Mouse (Mus musculus): Measurements from ENCODE around the gene A730071L15Rik. TPM values are rescaled to one million over a fixed set of nuclear protein-coding genes. Genes with fewer than 3 reads are reported as not detected.
A peak's percentile ranks its signal among the peaks of the same experiment; 100 is the strongest.

A730071L15Rik gene
- polyA plus RNA-seq, 2 experiments: 0.30 to 0.48 TPM

- WGBS: 73% methylated on average over 7 of the region's 7 CpGs
- ATAC-seq (ENCODE audit: low FRiP score, low read depth): no peak
- peaks cover 11% of the 10 kb centered on the region for H3K4me1 ChIP-seq (ENCODE audit: control insufficient read depth, insufficient read depth, low read length)
- TF ChIP-seq POLR2A (IDR thresholded peaks at IDR 0.05; ENCODE audit: borderline replicate concordance, extremely low read depth, insufficient read depth, insufficient read length): no peak
- no peak overlapping the region for H3K4me3 ChIP-seq (replicated peaks; ENCODE audit: low read length)
- no peaks in the 10 kb centered on the region for H3K9me3 ChIP-seq (ENCODE audit: control insufficient read depth, low read length)
- H3K27ac ChIP-seq (replicated peaks; ENCODE audit: low read depth, low read length): no peak overlapping the region
- no peak overlapping the region for H3K4me2 ChIP-seq (replicated peaks; ENCODE audit: low read depth, low read length, severe bottlenecking)
- no peak for DNase-seq (ENCODE audit: low spot score)
- no peaks in the 10 kb centered on the region for H3K36me3 ChIP-seq (ENCODE audit: control insufficient read depth, insufficient read depth, low read length)
- no peak overlapping the region for H3K9ac ChIP-seq (ENCODE audit: low read depth, low read length, severe bottlenecking)
- H3K27me3 ChIP-seq (ENCODE audit: control insufficient read depth, insufficient read depth, low read length): no peaks in the 10 kb centered on the region
Measured at GRCm38 (mm10) chr11:6174719-6175118, 25.1 kb upstream of the A730071L15Rik start.

DNA sequence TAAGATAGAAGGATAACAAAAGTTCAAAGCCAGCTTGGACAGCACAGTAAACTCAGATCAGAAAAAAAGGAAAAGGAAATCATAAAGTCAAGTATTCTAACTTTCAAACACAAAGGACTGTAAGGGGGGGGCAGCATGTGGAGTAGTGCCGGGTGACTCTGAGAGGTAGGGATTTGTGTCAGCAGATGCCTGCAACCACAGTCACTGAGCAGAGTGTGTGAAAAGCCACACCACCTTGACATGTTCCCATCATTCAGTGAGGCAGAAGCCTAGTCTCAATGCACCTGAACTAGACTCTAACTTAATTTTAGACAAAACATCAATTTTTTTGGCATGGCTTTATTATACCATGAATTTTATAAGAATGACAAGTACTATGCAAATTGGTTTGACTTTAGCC, 24.3 kb upstream of the A730071L15Rik start:
- Histone ChIP-seq H3K9ac (ENCODE audit: low read depth, low read length, severe bottlenecking) (no peak overlapping the region), H3K4me3 (replicated peaks; ENCODE audit: low read length) (no peak overlapping the region), H3K27me3 (ENCODE audit: control insufficient read depth, insufficient read depth, low read length) (no peaks in the 10 kb centered on the region), H3K4me1 (ENCODE audit: control insufficient read depth, insufficient read depth, low read length) (peaks cover 11% of the 10 kb centered on the region), H3K9me3 (ENCODE audit: control insufficient read depth, low read length) (no peaks in the 10 kb centered on the region), H3K4me2 (replicated peaks; ENCODE audit: low read depth, low read length, severe bottlenecking) (no peak overlapping the region), H3K36me3 (ENCODE audit: control insufficient read depth, insufficient read depth, low read length) (no peaks in the 10 kb centered on the region), H3K27ac (replicated peaks; ENCODE audit: low read depth, low read length) (no peak overlapping the region)
- DNase-seq (ENCODE audit: low spot score): no peak
- WGBS: 62% methylated on average over 1 of the region's 1 CpGs
- no peak for TF ChIP-seq POLR2A (IDR thresholded peaks at IDR 0.05; ENCODE audit: borderline replicate concordance, extremely low read depth, insufficient read depth, insufficient read length)
- ATAC-seq (ENCODE audit: low FRiP score, low read depth): no peak

GRCm38 (mm10) chr11:6177781-6178420, 21.9 kb upstream of the A730071L15Rik start:
- ATAC-seq (ENCODE audit: low FRiP score, low read depth) (no peak), DNase-seq (ENCODE audit: low spot score) (no peak)
- Histone ChIP-seq H3K9ac (ENCODE audit: low read depth, low read length, severe bottlenecking) (no peak overlapping the region), H3K4me3 (replicated peaks; ENCODE audit: low read length) (no peak overlapping the region), H3K4me1 (ENCODE audit: control insufficient read depth, insufficient read depth, low read length) (peaks cover 11% of the 10 kb centered on the region), H3K36me3 (ENCODE audit: control insufficient read depth, insufficient read depth, low read length) (no peaks in the 10 kb centered on the region), H3K27ac (replicated peaks; ENCODE audit: low read depth, low read length) (no peak overlapping the region), H3K27me3 (ENCODE audit: control insufficient read depth, insufficient read depth, low read length) (no peaks in the 10 kb centered on the region), H3K4me2 (replicated peaks; ENCODE audit: low read depth, low read length, severe bottlenecking) (no peak overlapping the region), H3K9me3 (ENCODE audit: control insufficient read depth, low read length) (no peaks in the 10 kb centered on the region)
- no peak for TF ChIP-seq POLR2A (IDR thresholded peaks at IDR 0.05; ENCODE audit: borderline replicate concordance, extremely low read depth, insufficient read depth, insufficient read length)
- WGBS: 76% methylated on average over 8 of the region's 8 CpGs

GRCm38 (mm10) chr11:6178673-6179166, 21.1 kb upstream of the A730071L15Rik start:
- Histone ChIP-seq H3K9me3 (ENCODE audit: control insufficient read depth, low read length) (no peaks in the 10 kb centered on the region), H3K4me1 (ENCODE audit: control insufficient read depth, insufficient read depth, low read length) (peaks cover 11% of the 10 kb centered on the region), H3K4me3 (replicated peaks; ENCODE audit: low read length) (no peak overlapping the region), H3K36me3 (ENCODE audit: control insufficient read depth, insufficient read depth, low read length) (no peaks in the 10 kb centered on the region), H3K9ac (ENCODE audit: low read depth, low read length, severe bottlenecking) (peak overlapping the region; percentile 14; the same call in 1 of the 2 replicates), H3K27me3 (ENCODE audit: control insufficient read depth, insufficient read depth, low read length) (no peaks in the 10 kb centered on the region), H3K27ac (replicated peaks; ENCODE audit: low read depth, low read length) (no peak overlapping the region), H3K4me2 (replicated peaks; ENCODE audit: low read depth, low read length, severe bottlenecking) (no peak overlapping the region)
- no peak for DNase-seq (ENCODE audit: low spot score)
- 17% methylated on average over 2 of the region's 2 CpGs for WGBS
- no peak for ATAC-seq (ENCODE audit: low FRiP score, low read depth)
- TF ChIP-seq POLR2A (IDR thresholded peaks at IDR 0.05; ENCODE audit: borderline replicate concordance, extremely low read depth, insufficient read depth, insufficient read length): no peak

- H3K9me3 ChIP-seq (ENCODE audit: control insufficient read depth, low read length): no peaks in the 10 kb centered on the region
- H3K27me3 ChIP-seq (ENCODE audit: control insufficient read depth, insufficient read depth, low read length): no peaks in the 10 kb centered on the region
- no peak overlapping the region for H3K4me3 ChIP-seq (replicated peaks; ENCODE audit: low read length)
- DNase-seq (ENCODE audit: low spot score): no peak
- no peaks in the 10 kb centered on the region for H3K36me3 ChIP-seq (ENCODE audit: control insufficient read depth, insufficient read depth, low read length)
- no peak overlapping the region for H3K27ac ChIP-seq (replicated peaks; ENCODE audit: low read depth, low read length)
- H3K4me1 ChIP-seq (ENCODE audit: control insufficient read depth, insufficient read depth, low read length): peaks cover 13% of the 10 kb centered on the region
- H3K4me2 ChIP-seq (replicated peaks; ENCODE audit: low read depth, low read length, severe bottlenecking): no peak overlapping the region
- TF ChIP-seq POLR2A (IDR thresholded peaks at IDR 0.05; ENCODE audit: borderline replicate concordance, extremely low read depth, insufficient read depth, insufficient read length): no peak
- ATAC-seq (ENCODE audit: low FRiP score, low read depth): no peak
- H3K9ac ChIP-seq (ENCODE audit: low read depth, low read length, severe bottlenecking): 0 out of 2 replicates have a peak overlapping the region, but pooled peaks have one; percentile 14
- WGBS: 27% methylated on average over 8 of the region's 8 CpGs
Measured at GRCm38 (mm10) chr11:6179194-6179593, 20.6 kb upstream of the A730071L15Rik start.
